Mouse (Mus musculus) small intestine, adult 2 months (tissue): ENCODE results near the gene 1520401A03Rik. TPM values are rescaled to one million over a fixed set of nuclear protein-coding genes. Genes with fewer than 3 reads are reported as not detected.

ENCODE experiments used
- H3K27ac ChIP-seq: fragments of 200-500 bp; 2 replicates; pipeline ENCODE4 v1.5.1; 2012; ENCODE audit warnings: low read depth, low read length, control low read depth, inconsistent platforms; ENCODE audit not compliant: insufficient read depth
- H3K27me3 ChIP-seq: fragments of 200-500 bp; 2 replicates; pipeline ENCODE4 v1.6.1; 2012; ENCODE audit warnings: mild to moderate bottlenecking, moderate library complexity, low read length, inconsistent platforms; ENCODE audit not compliant: control insufficient read depth, insufficient read depth
- H3K36me3 ChIP-seq: fragments of 200-500 bp; 2 replicates; pipeline ENCODE4 v1.6.1; 2012; ENCODE audit warnings: mild to moderate bottlenecking, low read length, control low read depth, inconsistent platforms; ENCODE audit not compliant: control insufficient read depth, insufficient read depth
- H3K4me1 ChIP-seq: fragments of 200-500 bp; 2 replicates; pipeline ENCODE4 v1.6.1; 2012; ENCODE audit warnings: low read length, inconsistent platforms, mixed read lengths; ENCODE audit not compliant: control insufficient read depth, insufficient read depth, insufficient read length
- H3K4me3 ChIP-seq: fragments of 200-500 bp; 2 replicates; pipeline ENCODE4 v1.5.1; 2012; ENCODE audit warnings: low read depth, mild to moderate bottlenecking, control low read depth, inconsistent platforms, low read length, moderate library complexity
- CTCF ChIP-seq: fragments of 200-500 bp; IDR thresholded peaks from 2 replicates; pipeline ENCODE4 v1.5.1; 2012; ENCODE audit warnings: low read depth, mild to moderate bottlenecking, control low read depth, inconsistent platforms, low read length, moderate library complexity, mixed read lengths; ENCODE audit not compliant: insufficient replicate concordance, insufficient read length; ENCODE audit errors: extremely low read depth
- POLR2A ChIP-seq: fragments of 200-500 bp; IDR thresholded peaks from 2 replicates; pipeline ENCODE4 v1.6.1; 2012; ENCODE audit warnings: low read depth, mild to moderate bottlenecking, control low read depth, inconsistent platforms, low read length, moderate library complexity
- WGBS: fragments of 180-500 bp; shearing (Covaris S2); methylation state at CpG from one replicate; pipeline ENCODE4 v1.1.7; 2018; 5-methylcytosine and 5-hydroxymethylcytosine counted together
- polyA plus RNA-seq: library from polyadenylated mRNA; depleted of rRNA; stranded (reverse); fragments of >200 nt; gene quantifications from 2 replicates; pipeline ENCODE4 v1.2.3, GENCODE M21; 2012

The 1520401A03Rik gene
- polyA plus RNA-seq, 1 experiment: not detected

GRCm38 (mm10) chr17:23742941-23743340 is 20.4 kb upstream of the 1520401A03Rik start:
- Histone ChIP-seq H3K4me3 (peak overlapping the region; percentile 52), H3K27me3 (peaks cover 14% of the 10 kb centered on the region; the same call in 1 of the 2 replicates), H3K27ac (0 out of 2 replicates have a peak overlapping the region, but pooled peaks have one; percentile 0), H3K4me1 (peaks cover 42% of the 10 kb centered on the region), H3K36me3 (0 out of 2 replicates have a peak, but pooled peaks cover under 1% of the 10 kb centered on the region)
- TF ChIP-seq CTCF (no peak), POLR2A (no peak)
- 64% methylated on average over 12 of the region's 12 CpGs for WGBS

GRCm38 (mm10) chr17:23742210-23742793 is 19.7 kb upstream of the 1520401A03Rik start:
- peak overlapping the region; percentile 52 for H3K4me3 ChIP-seq
- 0 out of 2 replicates have a peak overlapping the region, but pooled peaks have one; percentile 0 for H3K27ac ChIP-seq
- peaks cover 39% of the 10 kb centered on the region for H3K4me1 ChIP-seq
- H3K27me3 ChIP-seq: peaks cover 14% of the 10 kb centered on the region; the same call in 1 of the 2 replicates
- WGBS: 12% methylated on average over 44 of the region's 44 CpGs
- TF ChIP-seq POLR2A (no peak), CTCF (no peak)
- peaks cover 5% of the 10 kb centered on the region for H3K36me3 ChIP-seq

GRCm38 (mm10) chr17:23741359-23742209 is 19.0 kb upstream of the 1520401A03Rik start:
- peaks cover 39% of the 10 kb centered on the region for H3K4me1 ChIP-seq
- H3K4me3 ChIP-seq: peak overlapping the region; percentile 52
- no peak overlapping the region for H3K27ac ChIP-seq
- H3K27me3 ChIP-seq: peaks cover 14% of the 10 kb centered on the region; the same call in 1 of the 2 replicates
- WGBS: 61% methylated on average over 38 of the region's 38 CpGs
- peaks cover 10% of the 10 kb centered on the region for H3K36me3 ChIP-seq
- TF ChIP-seq CTCF: no peak
- no peak for TF ChIP-seq POLR2A

GRCm38 (mm10) chr17:23740598-23741021 is 18.0 kb upstream of the 1520401A03Rik start, which contains the start of gene Paqr4:
Gene Paqr4, minus strand, starts transcription at chr17:23740867.
- Histone ChIP-seq H3K36me3 (peaks cover 17% of the 10 kb centered on the region), H3K27me3 (peaks cover 11% of the 10 kb centered on the region; the same call in 1 of the 2 replicates), H3K4me3 (peak within 1 kb of the TSS; percentile 77), H3K27ac (peak within 1 kb of the TSS; percentile 76), H3K4me1 (peaks cover 36% of the 10 kb centered on the region)
- 5% methylated on average over 13 of the region's 13 CpGs for WGBS
- TF ChIP-seq CTCF: no peak
- TF ChIP-seq POLR2A: no peak

- peak overlapping the region; percentile 76 for H3K27ac ChIP-seq
- H3K27me3 ChIP-seq: peaks cover 8% of the 10 kb centered on the region; the same call in 1 of the 2 replicates
- TF ChIP-seq CTCF (no peak), POLR2A (peak; percentile 75)
- H3K4me3 ChIP-seq: peak overlapping the region; percentile 77
- H3K36me3 ChIP-seq: peaks cover 20% of the 10 kb centered on the region
- WGBS: under 1% methylated on average over 46 of the region's 46 CpGs
- peaks cover 32% of the 10 kb centered on the region for H3K4me1 ChIP-seq
Observed at GRCm38 (mm10) chr17:23740136-23740584, 17.6 kb upstream of the 1520401A03Rik start.

GRCm38 (mm10) chr17:23739202-23740135 is 16.9 kb upstream of the 1520401A03Rik start:
- peaks cover 31% of the 10 kb centered on the region for H3K4me1 ChIP-seq
- H3K4me3 ChIP-seq: peak overlapping the region; percentile 77
- H3K27me3 ChIP-seq: peaks cover under 1% of the 10 kb centered on the region; the same call in 1 of the 2 replicates
- WGBS: 5% methylated on average over 48 of the region's 48 CpGs
- H3K27ac ChIP-seq: peak overlapping the region; percentile 76
- TF ChIP-seq CTCF (no peak), POLR2A (no peak)
- H3K36me3 ChIP-seq: peaks cover 20% of the 10 kb centered on the region
